In the genomic region with DNA sequence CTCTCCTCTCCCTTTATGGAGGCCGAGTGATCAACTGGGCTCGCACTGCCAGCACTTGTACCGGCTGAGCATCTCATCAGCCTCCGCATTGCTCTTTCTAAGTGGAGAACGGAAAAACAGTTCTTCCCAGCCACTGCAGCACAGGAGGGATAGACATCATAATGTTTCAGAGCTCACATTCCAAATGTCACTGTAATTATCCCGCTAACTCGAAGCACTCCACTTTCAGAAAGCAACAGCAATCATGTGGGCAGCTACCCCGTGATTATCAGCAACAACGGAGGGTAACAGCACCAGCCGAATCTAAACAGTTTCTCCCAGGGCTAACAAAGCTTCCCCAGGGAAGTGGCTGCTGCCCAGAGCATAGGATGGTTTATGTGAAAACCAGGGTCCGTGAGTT, we compare ENCODE assay signal across 10 mouse cellular contexts.
DNase-seq lines count a peak whose midpoint lies in the region; ATAC-seq and TF ChIP-seq lines count a peak whose summit lies in the region.
"Had no signal": no experiment of that assay in that cellular context is flagged by ENCODE, and none has a peak within 500 bp of the region (broad histone marks: within the 10 kb centered on the region; RNA-seq: fewer than 3 reads in every experiment).

No protein-coding gene starts in this region.

- DNase-seq in heart, postnatal 0 days (ENCODE audit: low spot score) = peak; percentile 19
- DNase-seq in heart, postnatal 4 days = no peak
- peak; percentile 68 for DNase-seq in embryonic facial prominence, embryonic 14.5 days (ENCODE audit: low spot score)
- DNase-seq in layer of hippocampus, adult 11-12 months (ENCODE audit: low spot score) = peak; percentile 43
- no peak for DNase-seq in adrenal gland, adult (ENCODE audit: inconsistent age in 2 of 2, low spot score in 1 of 2)
- DNase-seq in kidney, adult 8-10 months = no peak
- DNase-seq in testis, postnatal 10 days (ENCODE audit: low spot score) = no peak
- DNase-seq: liver, embryonic 13.5 days had no signal

- H3K4me3 ChIP-seq in heart, postnatal 0 days (ENCODE audit: low read depth, low read length) = no peak overlapping the region; the same call in 1 of the 2 replicates
- H3K4me3 ChIP-seq in embryonic facial prominence, embryonic 14.5 days (ENCODE audit: low read depth, low read length) = no peak overlapping the region
- H3K4me3 ChIP-seq in olfactory bulb, adult 2 months (ENCODE audit: insufficient read depth, low read depth, low read length) = no peak overlapping the region
- H3K4me3 ChIP-seq: liver, embryonic 13.5 days had no signal

- no peaks in the 10 kb centered on the region for H3K36me3 ChIP-seq in heart, postnatal 0 days (replicated peaks; ENCODE audit: control insufficient read depth, insufficient read depth, low read length)
- peaks cover 31% of the 10 kb centered on the region; the same call in 1 of the 2 replicates for H3K36me3 ChIP-seq in embryonic facial prominence, embryonic 14.5 days (ENCODE audit: control insufficient read depth, insufficient read depth, low read length)

- H3K9ac ChIP-seq in heart, postnatal 0 days (replicated peaks; ENCODE audit: low read depth, low read length) = no peak overlapping the region
- H3K9ac ChIP-seq in embryonic facial prominence, embryonic 14.5 days (ENCODE audit: low read depth, low read length) = no peak overlapping the region; the same call in 1 of the 2 replicates
- H3K9ac ChIP-seq: liver, embryonic 13.5 days had no signal

- peak; percentile 62 for ATAC-seq in heart, postnatal 0 days (ENCODE audit: insufficient read depth, low read depth)
- peak; percentile 57; the same call in 1 of the 2 replicates for ATAC-seq in embryonic facial prominence, embryonic 14.5 days (ENCODE audit: low read depth)

- no peak for TF ChIP-seq EP300 in heart, postnatal 0 days (IDR thresholded peaks at IDR 0.05; ENCODE audit: low read depth)

- peak overlapping the region; percentile 30; the same call in 1 of the 2 replicates for H3K4me2 ChIP-seq in heart, postnatal 0 days (ENCODE audit: low read depth, low read length)
- H3K4me2 ChIP-seq in embryonic facial prominence, embryonic 14.5 days (ENCODE audit: low read depth, low read length) = no peak overlapping the region
- H3K4me2 ChIP-seq: liver, embryonic 13.5 days had no signal

- no peaks in the 10 kb centered on the region for H3K27me3 ChIP-seq in heart, postnatal 0 days (ENCODE audit: control insufficient read depth, insufficient read depth, low read length)
- H3K27me3 ChIP-seq in embryonic facial prominence, embryonic 14.5 days (replicated peaks; ENCODE audit: control insufficient read depth, insufficient read depth, low read length) = no peaks in the 10 kb centered on the region
- H3K27me3 ChIP-seq: liver, embryonic 13.5 days had no signal

- TF ChIP-seq CTCF in heart, postnatal 0 days (IDR thresholded peaks at IDR 0.05; ENCODE audit: low read depth) = no peak
- no peak for TF ChIP-seq CTCF in olfactory bulb, adult 2 months (IDR thresholded peaks at IDR 0.05; ENCODE audit: insufficient read depth, low read depth, low read length)

- no peak for TF ChIP-seq POLR2A in olfactory bulb, adult 2 months (IDR thresholded peaks at IDR 0.05; ENCODE audit: insufficient read depth, low read depth, low read length)

- H3K4me1 ChIP-seq in heart, postnatal 0 days (ENCODE audit: control insufficient read depth, insufficient read depth) = peaks cover 18% of the 10 kb centered on the region; the same call in 1 of the 2 replicates
- H3K4me1 ChIP-seq in embryonic facial prominence, embryonic 14.5 days (ENCODE audit: control insufficient read depth, insufficient read depth, low read length) = no peaks in the 10 kb centered on the region; the same call in 1 of the 2 replicates
- peaks cover 15% of the 10 kb centered on the region for H3K4me1 ChIP-seq in olfactory bulb, adult 2 months (ENCODE audit: control insufficient read depth, insufficient read depth, low read length)
- H3K4me1 ChIP-seq: liver, embryonic 13.5 days had no signal

- 37% methylated on average over 11 of the region's 11 CpGs for WGBS in heart, postnatal 0 days
- 51% methylated on average over 11 of the region's 11 CpGs for WGBS in embryonic facial prominence, embryonic 14.5 days
- 22% methylated on average over 11 of the region's 11 CpGs for WGBS in olfactory bulb, adult 2 months

- H3K9me3 ChIP-seq in heart, postnatal 0 days (replicated peaks; ENCODE audit: control insufficient read depth, low read length) = no peaks in the 10 kb centered on the region
- no peaks in the 10 kb centered on the region for H3K9me3 ChIP-seq in embryonic facial prominence, embryonic 14.5 days (ENCODE audit: control insufficient read depth, low read length)
- H3K9me3 ChIP-seq: liver, embryonic 13.5 days had no signal

- peak overlapping the region; percentile 51 for H3K27ac ChIP-seq in heart, postnatal 0 days (ENCODE audit: low read depth)
- peak overlapping the region; percentile 21; the same call in 1 of the 2 replicates for H3K27ac ChIP-seq in embryonic facial prominence, embryonic 14.5 days (replicated peaks; ENCODE audit: low read depth, low read length)
- peak overlapping the region; percentile 90 for H3K27ac ChIP-seq in olfactory bulb, adult 2 months (ENCODE audit: insufficient read depth, low read depth, low read length)
- H3K27ac ChIP-seq: kidney, postnatal 0 days; liver, embryonic 13.5 days had no signal

Comparison
In these comparisons a context has a peak if more than half of its experiments do, and no peak if none do; other contexts are left out.
1. DNase-seq: peak in heart, postnatal 0 days (single experiment), embryonic facial prominence, embryonic 14.5 days (single experiment) and layer of hippocampus, adult 11-12 months (single experiment); none in heart, postnatal 4 days (single experiment), adrenal gland, adult (0 of 2), kidney, adult 8-10 months (0 of 2) and testis, postnatal 10 days (single experiment).
2. H3K27ac ChIP-seq: peak in every context shown above with its lines; median percentile 90 in olfactory bulb, adult 2 months; 51 in heart, postnatal 0 days; 21 in embryonic facial prominence, embryonic 14.5 days.